Mouse (Mus musculus): Measurements from ENCODE around the gene Krt15. TPM values are rescaled to one million over a fixed set of nuclear protein-coding genes. Genes with fewer than 3 reads are reported as not detected.
A peak's percentile ranks its signal among the peaks of the same experiment; 100 is the strongest.

Krt15 gene
- polyA plus RNA-seq, 1 experiment, result 14.4 TPM

- no peak for TF ChIP-seq POLR2A (IDR thresholded peaks at IDR 0.05; ENCODE audit: borderline replicate concordance, extremely low read depth, insufficient read depth, insufficient read length, poor library complexity, severe bottlenecking)
- no peak for TF ChIP-seq CTCF (IDR thresholded peaks at IDR 0.05; ENCODE audit: borderline replicate concordance, extremely low read depth, insufficient read depth, insufficient read length)
- DNase-seq (ENCODE audit: low read depth), result peak; percentile 11
Measured at GRCm38 (mm10) chr11:100148615-100149330, 13.0 kb upstream of the Krt15 start, which contains the start of gene Krt19. Gene Krt19 (minus strand): TSS chr11:100148665.

DNA sequence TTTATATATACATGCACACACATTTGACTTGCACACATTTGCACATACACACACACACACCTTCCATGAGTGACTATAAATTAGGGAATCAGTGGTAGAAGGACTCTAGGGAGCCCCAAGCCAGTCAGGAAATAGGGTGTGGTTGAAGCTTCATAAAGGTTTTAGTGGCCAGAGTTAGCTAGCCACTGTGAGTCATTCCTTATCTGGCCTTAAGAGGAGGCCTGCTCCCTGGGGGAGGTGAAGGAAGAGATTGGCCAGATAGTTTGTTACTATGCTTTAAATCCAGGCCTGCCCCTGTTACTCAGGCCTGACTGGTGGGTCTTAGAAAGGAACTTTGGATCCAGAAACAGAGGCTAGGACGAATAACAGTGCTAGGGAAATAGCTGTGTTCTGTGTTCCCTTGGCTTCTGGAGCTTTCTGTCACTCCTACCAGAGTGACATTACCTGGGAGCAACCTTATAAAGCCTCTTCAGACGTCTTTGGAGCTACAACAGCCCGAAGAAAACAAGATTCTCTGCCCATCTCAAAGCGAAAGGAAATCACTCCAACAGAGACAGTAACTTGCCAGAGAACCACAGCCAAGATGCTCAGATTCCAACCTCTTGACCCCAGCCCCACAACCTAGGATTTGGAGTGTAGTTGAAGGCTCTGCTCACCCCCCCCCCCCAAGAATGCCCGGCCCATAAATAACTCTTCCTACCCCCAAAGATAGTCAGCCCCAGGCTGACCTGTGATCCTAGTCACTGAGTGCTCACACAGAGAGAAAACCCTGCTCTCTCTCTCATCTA is 12.0 kb upstream of the Krt15 start:
- DNase-seq (ENCODE audit: low read depth), result no peak
- TF ChIP-seq CTCF (IDR thresholded peaks at IDR 0.05; ENCODE audit: borderline replicate concordance, extremely low read depth, insufficient read depth, insufficient read length), result no peak
- TF ChIP-seq POLR2A (IDR thresholded peaks at IDR 0.05; ENCODE audit: borderline replicate concordance, extremely low read depth, insufficient read depth, insufficient read length, poor library complexity, severe bottlenecking), result no peak

GRCm38 (mm10) chr11:100145858-100146560 is 10.3 kb upstream of the Krt15 start:
- TF ChIP-seq CTCF (IDR thresholded peaks at IDR 0.05; ENCODE audit: borderline replicate concordance, extremely low read depth, insufficient read depth, insufficient read length), result no peak
- no peak for TF ChIP-seq POLR2A (IDR thresholded peaks at IDR 0.05; ENCODE audit: borderline replicate concordance, extremely low read depth, insufficient read depth, insufficient read length, poor library complexity, severe bottlenecking)
- no peak for DNase-seq (ENCODE audit: low read depth)

GRCm38 (mm10) chr11:100145104-100145503 is 9.4 kb upstream of the Krt15 start:
- no peak for TF ChIP-seq CTCF (IDR thresholded peaks at IDR 0.05; ENCODE audit: borderline replicate concordance, extremely low read depth, insufficient read depth, insufficient read length)
- no peak for TF ChIP-seq POLR2A (IDR thresholded peaks at IDR 0.05; ENCODE audit: borderline replicate concordance, extremely low read depth, insufficient read depth, insufficient read length, poor library complexity, severe bottlenecking)
- no peak for DNase-seq (ENCODE audit: low read depth)

GRCm38 (mm10) chr11:100140966-100141365 is 5.2 kb upstream of the Krt15 start:
- no peak for TF ChIP-seq POLR2A (IDR thresholded peaks at IDR 0.05; ENCODE audit: borderline replicate concordance, extremely low read depth, insufficient read depth, insufficient read length, poor library complexity, severe bottlenecking)
- TF ChIP-seq CTCF (IDR thresholded peaks at IDR 0.05; ENCODE audit: borderline replicate concordance, extremely low read depth, insufficient read depth, insufficient read length), result no peak
- DNase-seq (ENCODE audit: low read depth), result peak; percentile 11

DNA sequence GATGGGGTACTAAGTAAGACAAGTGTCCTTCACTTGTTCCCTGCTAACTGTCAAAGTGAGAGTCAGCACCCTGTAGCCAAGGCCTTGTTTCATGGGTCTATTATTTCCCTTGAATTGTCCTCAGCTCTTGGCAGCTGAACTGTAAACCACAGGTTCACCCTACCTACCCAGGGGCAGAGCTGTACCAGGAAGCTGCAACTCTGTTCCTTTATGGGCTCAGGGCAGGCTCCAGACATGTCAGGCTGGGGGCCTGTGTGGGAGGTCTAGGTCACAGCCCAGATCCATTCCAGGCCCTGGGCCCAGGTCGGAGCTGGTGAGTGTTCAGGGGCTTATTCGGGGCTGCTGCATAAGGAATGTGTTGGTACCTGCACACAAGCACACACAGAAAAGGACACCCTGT is 3.7 kb upstream of the Krt15 start:
- TF ChIP-seq POLR2A (IDR thresholded peaks at IDR 0.05; ENCODE audit: borderline replicate concordance, extremely low read depth, insufficient read depth, insufficient read length, poor library complexity, severe bottlenecking) (no peak), CTCF (IDR thresholded peaks at IDR 0.05; ENCODE audit: borderline replicate concordance, extremely low read depth, insufficient read depth, insufficient read length) (no peak)
- no peak for DNase-seq (ENCODE audit: low read depth)

GRCm38 (mm10) chr11:100138809-100139208 is 3.1 kb upstream of the Krt15 start:
- DNase-seq (ENCODE audit: low read depth), result no peak
- TF ChIP-seq POLR2A (IDR thresholded peaks at IDR 0.05; ENCODE audit: borderline replicate concordance, extremely low read depth, insufficient read depth, insufficient read length, poor library complexity, severe bottlenecking) (no peak), CTCF (IDR thresholded peaks at IDR 0.05; ENCODE audit: borderline replicate concordance, extremely low read depth, insufficient read depth, insufficient read length) (no peak)

DNA sequence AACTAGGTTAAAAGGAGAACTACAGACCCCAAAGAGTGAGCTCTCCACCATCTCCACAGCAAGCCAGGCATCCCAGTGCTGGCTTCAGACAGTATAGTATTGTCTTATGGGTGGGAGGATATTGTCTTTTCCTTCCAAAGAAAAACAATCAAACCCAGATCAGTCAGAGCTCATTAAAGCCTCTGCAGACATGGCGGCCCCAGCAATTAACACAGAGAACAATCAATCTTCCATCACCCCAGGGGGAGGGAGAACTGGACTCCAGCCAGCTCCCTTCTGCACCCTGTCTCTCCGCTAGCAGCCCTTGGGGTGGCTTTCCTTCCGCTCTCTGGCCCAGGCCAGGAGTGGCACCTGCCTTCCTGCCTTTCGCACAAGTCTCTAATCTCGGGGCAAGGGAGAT is 2.0 kb upstream of the Krt15 start:
- TF ChIP-seq POLR2A (IDR thresholded peaks at IDR 0.05; ENCODE audit: borderline replicate concordance, extremely low read depth, insufficient read depth, insufficient read length, poor library complexity, severe bottlenecking) (no peak), CTCF (IDR thresholded peaks at IDR 0.05; ENCODE audit: borderline replicate concordance, extremely low read depth, insufficient read depth, insufficient read length) (no peak)
- DNase-seq (ENCODE audit: low read depth), result peak; percentile 76

GRCm38 (mm10) chr11:100136559-100136958 is 831 bp upstream of the Krt15 start:
- TF ChIP-seq CTCF (IDR thresholded peaks at IDR 0.05; ENCODE audit: borderline replicate concordance, extremely low read depth, insufficient read depth, insufficient read length), result no peak
- TF ChIP-seq POLR2A (IDR thresholded peaks at IDR 0.05; ENCODE audit: borderline replicate concordance, extremely low read depth, insufficient read depth, insufficient read length, poor library complexity, severe bottlenecking), result no peak
- DNase-seq (ENCODE audit: low read depth), result peak; percentile 8

DNA sequence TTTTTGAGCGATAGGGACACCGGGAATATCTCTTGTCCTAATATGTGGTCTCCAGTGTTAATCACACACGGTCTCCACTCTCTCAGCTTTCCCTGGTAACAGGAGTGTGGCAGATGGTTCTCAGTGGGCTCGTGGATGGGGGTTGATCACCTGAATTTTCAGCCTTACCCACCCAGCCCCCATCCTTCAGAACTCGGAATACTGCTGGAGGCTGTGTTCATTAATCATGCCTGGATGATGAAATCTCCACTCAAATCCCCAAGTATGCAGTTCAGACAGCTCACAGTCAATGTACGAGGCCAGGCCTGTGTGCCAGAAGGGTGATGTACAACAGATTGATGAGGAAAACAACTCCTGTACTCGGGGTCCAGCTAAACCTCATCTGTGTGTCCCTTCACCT is 10.8 kb downstream of the Krt15 start:
- TF ChIP-seq POLR2A (IDR thresholded peaks at IDR 0.05; ENCODE audit: borderline replicate concordance, extremely low read depth, insufficient read depth, insufficient read length, poor library complexity, severe bottlenecking) (no peak), CTCF (IDR thresholded peaks at IDR 0.05; ENCODE audit: borderline replicate concordance, extremely low read depth, insufficient read depth, insufficient read length) (no peak)
- DNase-seq (ENCODE audit: low read depth), result no peak

GRCm38 (mm10) chr11:100121466-100121865 is 14.3 kb downstream of the Krt15 start, which contains the start of gene Krt13:
Gene Krt13 (minus strand): TSS chr11:100121566.
- no peak for TF ChIP-seq CTCF (IDR thresholded peaks at IDR 0.05; ENCODE audit: borderline replicate concordance, extremely low read depth, insufficient read depth, insufficient read length)
- no peak for TF ChIP-seq POLR2A (IDR thresholded peaks at IDR 0.05; ENCODE audit: borderline replicate concordance, extremely low read depth, insufficient read depth, insufficient read length, poor library complexity, severe bottlenecking)

More at GRCm38 (mm10) chr11:100121466-100121865, 14.3 kb downstream of the Krt15 start, which contains the start of gene Krt13:
- no peak for DNase-seq (ENCODE audit: low read depth)

Measured in brain, embryonic 14.5 days (tissue).